Mouse (Mus musculus) lung, postnatal 0 days (tissue): ENCODE measurements around the gene Chrm3. TPM values are rescaled to one million over a fixed set of nuclear protein-coding genes. Genes with fewer than 3 reads are reported as not detected.

Source experiments
- ATAC-seq: fragments of 200-750 bp; cut with Nextera tagmentation; 2 replicates; pipeline ENCODE4 v1.8.0; 2017; ENCODE audit warnings: moderate library complexity
- DNase-seq: peaks from one replicate; pipeline ENCODE4 v3.0.0-alpha.2; 2016; ENCODE audit warnings: low spot score
- H3K27ac ChIP-seq: fragments of 300-500 bp; sonication (generic); 2 replicates; pipeline ENCODE4 v1.5.1; 2014; ENCODE audit warnings: antibody characterized with exemption, mild to moderate bottlenecking, low read length, mixed read lengths
- H3K27me3 ChIP-seq: fragments of 300-500 bp; sonication (generic); replicated peaks from 2 replicates; pipeline ENCODE4 v1.6.1; 2014; ENCODE audit warnings: low read length, mixed read lengths; ENCODE audit not compliant: insufficient read depth
- H3K36me3 ChIP-seq: fragments of 300-500 bp; sonication (generic); 2 replicates; pipeline ENCODE4 v1.6.1; 2014; ENCODE audit warnings: low read length, mixed read lengths; ENCODE audit not compliant: insufficient read depth
- H3K4me1 ChIP-seq: fragments of 300-500 bp; sonication (generic); 2 replicates; pipeline ENCODE4 v1.6.1; 2014; ENCODE audit warnings: antibody characterized with exemption, low read depth, low read length, mixed read lengths; ENCODE audit not compliant: insufficient read depth
- H3K4me2 ChIP-seq: fragments of 300-500 bp; sonication (generic); replicated peaks from 2 replicates; pipeline ENCODE4 v1.6.1; 2014; ENCODE audit warnings: low read depth, mild to moderate bottlenecking, low read length, moderate library complexity, mixed read lengths
- H3K4me3 ChIP-seq: fragments of 300-500 bp; sonication (generic); 2 replicates; pipeline ENCODE4 v1.5.1; 2014; ENCODE audit warnings: low read depth, low read length
- H3K9ac ChIP-seq: fragments of 300-500 bp; sonication (generic); replicated peaks from 2 replicates; pipeline ENCODE4 v1.6.1; 2014; ENCODE audit warnings: low read depth, mild to moderate bottlenecking
- H3K9me3 ChIP-seq: fragments of 300-500 bp; sonication (generic); 2 replicates; pipeline ENCODE4 v1.6.1; 2016; ENCODE audit warnings: low read length, mixed read lengths
- CTCF ChIP-seq: IDR thresholded peaks from 2 replicates; pipeline ENCODE4 v1.5.1; 2016; ENCODE audit warnings: antibody characterized with exemption, mild to moderate bottlenecking
- EP300 ChIP-seq: IDR thresholded peaks from 2 replicates; pipeline ENCODE4 v1.6.1; 2016; ENCODE audit warnings: antibody characterized with exemption, mild to moderate bottlenecking, control low read depth
- WGBS: fragments of 180-500 bp; shearing (Covaris S2); extraction: QIAGEN DNeasy Blood & Tissue Kit; methylation state at CpG from one replicate; pipeline ENCODE4 v1.1.7; 2014; 5-methylcytosine and 5-hydroxymethylcytosine counted together
- polyA plus RNA-seq: library from polyadenylated mRNA; unstranded; fragments of >200 nt; fragmentation: Nextera tagmentation; extraction: Ambion mirVana; gene quantifications from 2 replicates; pipeline ENCODE4 v1.2.1, GENCODE M21; 2015

Chrm3 gene
- polyA plus RNA-seq, 1 experiment from 2014 or later, result 0.20 TPM

- no peak overlapping the region for H3K4me2 ChIP-seq
- no peak for ATAC-seq
- no peak overlapping the region for H3K27ac ChIP-seq
- no peak overlapping the region for H3K4me3 ChIP-seq
- no peaks in the 10 kb centered on the region for H3K36me3 ChIP-seq
- no peak for TF ChIP-seq CTCF
- TF ChIP-seq EP300, result no peak
- 80% methylated on average over 6 of the region's 6 CpGs for WGBS
- no peaks in the 10 kb centered on the region for H3K4me1 ChIP-seq
- no peak for DNase-seq
- no peaks in the 10 kb centered on the region for H3K9me3 ChIP-seq
- H3K27me3 ChIP-seq, result no peaks in the 10 kb centered on the region
- no peak overlapping the region for H3K9ac ChIP-seq
These were observed 330.7 kb downstream of the Chrm3 start for GRCm38 (mm10) chr13:10029944-10030343.

DNA sequence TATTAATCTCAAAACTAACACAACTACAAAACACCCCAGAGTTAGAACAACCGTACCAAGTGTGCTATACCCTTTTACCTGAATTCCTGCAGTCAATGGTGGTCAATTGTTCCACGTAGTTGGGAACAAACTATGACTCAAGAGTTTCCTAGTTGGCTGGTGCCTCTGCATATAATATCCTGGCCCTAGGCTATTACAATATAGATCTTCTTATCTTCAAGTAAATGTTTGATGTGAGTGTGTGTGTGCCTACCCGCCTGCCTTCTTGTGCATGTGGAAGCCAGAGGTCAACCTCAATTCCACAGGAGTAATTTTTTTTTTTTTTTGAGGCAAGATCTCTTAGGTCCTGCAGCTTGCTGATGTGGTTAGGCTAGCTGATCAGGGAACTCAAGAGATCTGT, 335.5 kb downstream of the Chrm3 start:
- ATAC-seq (no peak), DNase-seq (no peak)
- 63% methylated on average over 3 of the region's 3 CpGs for WGBS
- H3K27ac ChIP-seq, result no peak overlapping the region
- TF ChIP-seq EP300 (no peak), CTCF (no peak)
- H3K9me3 ChIP-seq, result no peaks in the 10 kb centered on the region
- H3K4me3 ChIP-seq, result no peak overlapping the region
- no peaks in the 10 kb centered on the region for H3K4me1 ChIP-seq
- no peaks in the 10 kb centered on the region for H3K36me3 ChIP-seq
- no peak overlapping the region for H3K4me2 ChIP-seq
- no peaks in the 10 kb centered on the region for H3K27me3 ChIP-seq
- no peak overlapping the region for H3K9ac ChIP-seq

DNA sequence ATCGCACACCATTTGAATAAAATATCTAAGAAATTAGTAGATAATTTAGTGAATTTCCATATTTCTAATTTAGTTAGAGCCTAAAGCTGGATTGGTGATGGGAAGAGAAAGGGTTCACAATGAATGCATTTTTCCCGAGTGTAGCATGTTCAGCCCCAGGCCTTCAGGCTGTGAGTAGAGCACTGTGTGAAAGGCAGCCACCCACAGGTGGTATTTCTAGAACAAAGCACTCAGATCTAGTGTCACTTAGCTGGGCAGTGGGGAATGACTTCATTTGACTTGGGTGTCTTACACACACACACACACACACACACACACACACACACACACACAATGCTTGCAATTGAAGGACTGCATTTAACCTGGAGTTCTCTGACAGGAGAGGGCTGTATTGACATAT, 337.5 kb downstream of the Chrm3 start:
- no peak for DNase-seq
- H3K36me3 ChIP-seq, result no peaks in the 10 kb centered on the region
- no peaks in the 10 kb centered on the region for H3K9me3 ChIP-seq
- no peak overlapping the region for H3K4me3 ChIP-seq
- H3K9ac ChIP-seq, result no peak overlapping the region
- TF ChIP-seq EP300 (no peak), CTCF (no peak)
- no peak overlapping the region for H3K27ac ChIP-seq
- H3K27me3 ChIP-seq, result no peaks in the 10 kb centered on the region
- WGBS, result 78% methylated on average over 2 of the region's 2 CpGs
- no peak overlapping the region for H3K4me2 ChIP-seq
- no peaks in the 10 kb centered on the region for H3K4me1 ChIP-seq
- no peak for ATAC-seq

GRCm38 (mm10) chr13:10019252-10019651, 341.4 kb downstream of the Chrm3 start:
- Histone ChIP-seq H3K27me3 (no peaks in the 10 kb centered on the region), H3K36me3 (no peaks in the 10 kb centered on the region), H3K4me1 (no peaks in the 10 kb centered on the region), H3K4me2 (no peak overlapping the region), H3K4me3 (no peak overlapping the region), H3K9me3 (no peaks in the 10 kb centered on the region), H3K9ac (no peak overlapping the region), H3K27ac (no peak overlapping the region)
- 32% methylated on average over 1 of the region's 1 CpGs for WGBS
- TF ChIP-seq CTCF (no peak), EP300 (no peak)
- DNase-seq (no peak), ATAC-seq (no peak)

DNA sequence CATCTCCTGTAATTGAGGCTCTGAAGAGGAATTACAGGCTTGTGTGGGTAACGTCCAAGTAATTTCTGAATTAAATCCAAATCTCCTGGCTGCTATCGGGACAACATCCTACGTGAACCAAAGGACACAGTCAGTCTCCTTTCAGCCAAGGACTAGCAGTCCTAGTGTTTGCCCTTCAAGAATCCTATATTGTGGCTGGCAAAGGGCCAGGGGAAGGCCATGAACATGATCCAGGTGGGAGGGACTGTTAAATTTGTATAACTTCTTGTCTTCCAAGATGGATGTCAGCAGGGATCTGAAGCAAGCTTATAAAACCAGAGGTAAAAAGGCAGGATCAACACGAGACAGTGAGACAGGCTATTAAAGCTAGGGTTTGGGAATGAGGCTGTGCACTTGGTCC, 357.7 kb downstream of the Chrm3 start:
- Histone ChIP-seq H3K27ac (no peak overlapping the region), H3K4me1 (no peaks in the 10 kb centered on the region), H3K4me3 (no peak overlapping the region), H3K27me3 (no peaks in the 10 kb centered on the region), H3K4me2 (no peak overlapping the region), H3K9ac (no peak overlapping the region), H3K9me3 (no peaks in the 10 kb centered on the region), H3K36me3 (no peaks in the 10 kb centered on the region)
- no peak for TF ChIP-seq EP300
- TF ChIP-seq CTCF, result no peak
- DNase-seq (no peak), ATAC-seq (no peak)
- WGBS, result 55% methylated on average over 4 of the region's 4 CpGs

DNA sequence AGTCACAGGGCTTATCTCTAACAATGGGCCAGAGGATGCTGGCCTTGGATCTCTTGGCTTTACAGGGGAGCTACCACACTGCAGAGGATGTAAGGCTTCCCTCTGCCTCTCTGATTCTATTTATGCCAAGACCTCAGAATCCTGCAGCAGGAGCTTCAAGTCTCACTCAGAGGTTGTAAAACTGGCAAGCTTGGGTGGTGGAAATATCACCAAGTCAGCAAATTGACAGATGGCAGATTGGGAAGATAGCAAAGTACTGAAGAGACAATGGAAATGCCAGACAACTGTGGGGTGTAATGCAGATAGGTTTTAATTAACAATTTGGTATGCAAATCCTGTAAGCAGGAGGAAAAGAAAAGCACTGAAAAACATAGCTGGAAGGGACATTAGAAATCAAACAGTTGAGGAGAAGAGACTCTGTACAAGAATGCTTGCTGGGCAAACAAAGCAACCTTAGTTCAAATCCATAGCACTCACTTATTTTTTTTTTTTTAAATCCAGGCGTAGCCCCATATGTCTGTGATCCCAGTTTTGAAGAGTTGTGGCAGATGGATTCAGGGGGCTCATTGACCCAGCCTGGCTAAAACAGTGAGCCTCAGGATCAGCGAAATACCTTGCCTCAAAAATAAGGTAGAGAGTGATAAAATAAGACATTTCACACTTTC, 362.9 kb downstream of the Chrm3 start:
- 72% methylated on average over 2 of the region's 2 CpGs for WGBS
- no peaks in the 10 kb centered on the region for H3K4me1 ChIP-seq
- no peak overlapping the region for H3K27ac ChIP-seq
- H3K4me3 ChIP-seq, result no peak overlapping the region
- DNase-seq, result no peak
- ATAC-seq, result no peak
- no peak overlapping the region for H3K9ac ChIP-seq
- H3K27me3 ChIP-seq, result no peaks in the 10 kb centered on the region
- TF ChIP-seq CTCF (no peak), EP300 (no peak)
- H3K9me3 ChIP-seq, result no peaks in the 10 kb centered on the region
- no peaks in the 10 kb centered on the region for H3K36me3 ChIP-seq
- H3K4me2 ChIP-seq, result no peak overlapping the region

GRCm38 (mm10) chr13:9995852-9996251, 364.8 kb downstream of the Chrm3 start:
- no peak for TF ChIP-seq CTCF
- TF ChIP-seq EP300, result no peak
- Histone ChIP-seq H3K27ac (no peak overlapping the region), H3K36me3 (no peaks in the 10 kb centered on the region), H3K4me2 (no peak overlapping the region), H3K9me3 (no peaks in the 10 kb centered on the region), H3K27me3 (no peaks in the 10 kb centered on the region), H3K4me1 (no peaks in the 10 kb centered on the region), H3K4me3 (no peak overlapping the region), H3K9ac (no peak overlapping the region)
- WGBS, result 93% methylated on average over 1 of the region's 1 CpGs
- ATAC-seq (no peak), DNase-seq (no peak)
